Mouse (Mus musculus) kidney, embryonic 15.5 days (tissue): ENCODE results near the gene Rasgef1b. TPM values are rescaled to one million over a fixed set of nuclear protein-coding genes. Genes with fewer than 3 reads are reported as not detected.
A peak's percentile ranks its signal among the peaks of the same experiment; 100 is the strongest.

Experiments
- ATAC-seq: fragments of 200-750 bp; cut with Nextera tagmentation; replicated peaks from 2 replicates; pipeline ENCODE4 v1.8.0; 2017; ENCODE audit warnings: moderate TSS enrichment; ENCODE audit not compliant: low FRiP score
- H3K27ac ChIP-seq: fragments of 300-500 bp; sonication (generic); 2 replicates; pipeline ENCODE4 v1.5.1; 2015; ENCODE audit warnings: mild to moderate bottlenecking, inconsistent platforms
- H3K27me3 ChIP-seq: fragments of 300-500 bp; sonication (generic); 2 replicates; pipeline ENCODE4 v1.6.1; 2015; ENCODE audit warnings: inconsistent platforms
- H3K36me3 ChIP-seq: fragments of 300-500 bp; sonication (generic); 2 replicates; pipeline ENCODE4 v1.6.1; 2015; ENCODE audit warnings: inconsistent platforms
- H3K4me1 ChIP-seq: fragments of 300-500 bp; sonication (generic); 2 replicates; pipeline ENCODE4 v1.6.1; 2015; ENCODE audit warnings: inconsistent platforms
- H3K4me2 ChIP-seq: fragments of 300-500 bp; sonication (generic); 2 replicates; pipeline ENCODE4 v1.6.1; 2015; ENCODE audit warnings: moderate library complexity, mild to moderate bottlenecking, inconsistent platforms
- H3K4me3 ChIP-seq: fragments of 300-500 bp; sonication (generic); replicated peaks from 2 replicates; pipeline ENCODE4 v1.5.1; 2015; ENCODE audit warnings: mild to moderate bottlenecking, inconsistent platforms
- H3K9ac ChIP-seq: fragments of 300-500 bp; sonication (generic); 2 replicates; pipeline ENCODE4 v1.6.1; 2015; ENCODE audit warnings: mild to moderate bottlenecking, inconsistent platforms
- H3K9me3 ChIP-seq: fragments of 300-500 bp; sonication (generic); replicated peaks from 2 replicates; pipeline ENCODE4 v1.6.1; 2016; ENCODE audit warnings: inconsistent platforms
- WGBS: fragments of 180-500 bp; shearing (Covaris S2); methylation state at CpG from one replicate; pipeline ENCODE4 v1.1.7; 2015; ENCODE audit warnings: mixed read lengths; 5-methylcytosine and 5-hydroxymethylcytosine counted together
- polyA plus RNA-seq: library from polyadenylated mRNA; unstranded; fragments of >200 nt; fragmentation: Nextera tagmentation; extraction: Ambion mirVana; gene quantifications from 2 replicates; pipeline ENCODE4 v1.2.1, GENCODE M21; 2015

The Rasgef1b gene
- polyA plus RNA-seq, 1 experiment from 2014 or later = 7.0 TPM

- no peak for ATAC-seq
- 77% methylated on average over 6 of the region's 6 CpGs for WGBS
- Histone ChIP-seq H3K9me3 (no peaks in the 10 kb centered on the region), H3K4me1 (no peaks in the 10 kb centered on the region), H3K36me3 (no peaks in the 10 kb centered on the region), H3K27me3 (no peaks in the 10 kb centered on the region), H3K9ac (no peak overlapping the region), H3K4me2 (no peak overlapping the region), H3K27ac (no peak overlapping the region), H3K4me3 (no peak overlapping the region)
Observed at GRCm38 (mm10) chr5:99562096-99562495, 166.8 kb downstream of the Rasgef1b start.

GRCm38 (mm10) chr5:99559814-99560213 lies 169.1 kb downstream of the Rasgef1b start:
- Histone ChIP-seq H3K27ac (no peak overlapping the region), H3K9ac (no peak overlapping the region), H3K4me1 (no peaks in the 10 kb centered on the region), H3K36me3 (no peaks in the 10 kb centered on the region), H3K9me3 (no peaks in the 10 kb centered on the region), H3K27me3 (no peaks in the 10 kb centered on the region), H3K4me3 (no peak overlapping the region), H3K4me2 (no peak overlapping the region)
- WGBS = 17% methylated on average over 3 of the region's 3 CpGs
- ATAC-seq = no peak

GRCm38 (mm10) chr5:99558231-99558630 lies 170.6 kb downstream of the Rasgef1b start:
- Histone ChIP-seq H3K27ac (no peak overlapping the region), H3K9me3 (no peaks in the 10 kb centered on the region), H3K4me1 (no peaks in the 10 kb centered on the region), H3K36me3 (no peaks in the 10 kb centered on the region), H3K4me3 (no peak overlapping the region), H3K9ac (no peak overlapping the region), H3K4me2 (no peak overlapping the region), H3K27me3 (no peaks in the 10 kb centered on the region)
- 60% methylated on average over 9 of the region's 9 CpGs for WGBS
- ATAC-seq = no peak

- H3K4me1 ChIP-seq = no peaks in the 10 kb centered on the region
- H3K4me3 ChIP-seq = no peak overlapping the region
- H3K36me3 ChIP-seq = no peaks in the 10 kb centered on the region
- no peak overlapping the region for H3K27ac ChIP-seq
- no peaks in the 10 kb centered on the region for H3K27me3 ChIP-seq
- no peaks in the 10 kb centered on the region for H3K9me3 ChIP-seq
- no peak overlapping the region for H3K4me2 ChIP-seq
- WGBS = 19% methylated on average over 7 of the region's 7 CpGs
- H3K9ac ChIP-seq = no peak overlapping the region
- 0 out of 2 replicates have a peak, but pooled peaks have one; percentile 54 for ATAC-seq
Observed at GRCm38 (mm10) chr5:99552645-99553044, 176.2 kb downstream of the Rasgef1b start.

GRCm38 (mm10) chr5:99544664-99545494 lies 184.0 kb downstream of the Rasgef1b start:
- Histone ChIP-seq H3K4me3 (no peak overlapping the region), H3K4me2 (no peak overlapping the region), H3K27ac (no peak overlapping the region), H3K27me3 (0 out of 2 replicates have a peak, but pooled peaks cover 5% of the 10 kb centered on the region), H3K9me3 (no peaks in the 10 kb centered on the region), H3K4me1 (peaks cover 18% of the 10 kb centered on the region), H3K9ac (no peak overlapping the region), H3K36me3 (no peaks in the 10 kb centered on the region)
- WGBS = 78% methylated on average over 6 of the region's 6 CpGs
- ATAC-seq = no peak

- Histone ChIP-seq H3K4me3 (no peak overlapping the region), H3K27me3 (0 out of 2 replicates have a peak, but pooled peaks cover 5% of the 10 kb centered on the region), H3K4me2 (no peak overlapping the region), H3K36me3 (no peaks in the 10 kb centered on the region), H3K9me3 (no peaks in the 10 kb centered on the region), H3K9ac (no peak overlapping the region), H3K27ac (no peak overlapping the region), H3K4me1 (peaks cover 18% of the 10 kb centered on the region)
- 78% methylated on average over 2 of the region's 2 CpGs for WGBS
- ATAC-seq = no peak
Observed at GRCm38 (mm10) chr5:99541999-99542765, 186.7 kb downstream of the Rasgef1b start.

GRCm38 (mm10) chr5:99541321-99541895 lies 187.5 kb downstream of the Rasgef1b start:
- 43% methylated on average over 11 of the region's 11 CpGs for WGBS
- 0 out of 2 replicates have a peak, but pooled peaks cover 5% of the 10 kb centered on the region for H3K27me3 ChIP-seq
- H3K36me3 ChIP-seq = no peaks in the 10 kb centered on the region
- H3K4me2 ChIP-seq = no peak overlapping the region
- H3K4me1 ChIP-seq = peaks cover 18% of the 10 kb centered on the region
- H3K27ac ChIP-seq = no peak overlapping the region
- no peaks in the 10 kb centered on the region for H3K9me3 ChIP-seq
- ATAC-seq = no peak
- H3K4me3 ChIP-seq = no peak overlapping the region
- H3K9ac ChIP-seq = no peak overlapping the region

- H3K9ac ChIP-seq = no peak overlapping the region
- H3K27ac ChIP-seq = no peak overlapping the region
- no peak overlapping the region for H3K4me2 ChIP-seq
- no peaks in the 10 kb centered on the region for H3K9me3 ChIP-seq
- H3K36me3 ChIP-seq = no peaks in the 10 kb centered on the region
- no peak overlapping the region for H3K4me3 ChIP-seq
- no peak for ATAC-seq
- 78% methylated on average over 7 of the region's 7 CpGs for WGBS
- H3K27me3 ChIP-seq = 0 out of 2 replicates have a peak, but pooled peaks cover 3% of the 10 kb centered on the region
- no peaks in the 10 kb centered on the region for H3K4me1 ChIP-seq
Observed at GRCm38 (mm10) chr5:99533416-99533815, 195.4 kb downstream of the Rasgef1b start.

GRCm38 (mm10) chr5:99526797-99527201 lies 202.1 kb downstream of the Rasgef1b start:
- peak; percentile 68; the same call in 1 of the 2 replicates for ATAC-seq
- 57% methylated on average over 7 of the region's 7 CpGs for WGBS
- peak overlapping the region; percentile 57 for H3K27ac ChIP-seq
- H3K4me2 ChIP-seq = no peak overlapping the region
- H3K4me1 ChIP-seq = peaks cover 9% of the 10 kb centered on the region; the same call in 1 of the 2 replicates
- H3K4me3 ChIP-seq = no peak overlapping the region
- no peaks in the 10 kb centered on the region for H3K9me3 ChIP-seq
- no peaks in the 10 kb centered on the region for H3K27me3 ChIP-seq
- no peaks in the 10 kb centered on the region for H3K36me3 ChIP-seq
- no peak overlapping the region for H3K9ac ChIP-seq

- Histone ChIP-seq H3K4me2 (no peak overlapping the region), H3K27ac (no peak overlapping the region), H3K9me3 (no peaks in the 10 kb centered on the region), H3K4me1 (peaks cover 9% of the 10 kb centered on the region; the same call in 1 of the 2 replicates), H3K27me3 (no peaks in the 10 kb centered on the region), H3K36me3 (no peaks in the 10 kb centered on the region), H3K9ac (no peak overlapping the region), H3K4me3 (no peak overlapping the region)
- 65% methylated on average over 4 of the region's 4 CpGs for WGBS
- no peak for ATAC-seq
Observed at GRCm38 (mm10) chr5:99525649-99526048, 203.2 kb downstream of the Rasgef1b start.

GRCm38 (mm10) chr5:99522571-99523269 lies 206.1 kb downstream of the Rasgef1b start:
- Histone ChIP-seq H3K9me3 (no peaks in the 10 kb centered on the region), H3K4me1 (peaks cover 9% of the 10 kb centered on the region; the same call in 1 of the 2 replicates), H3K27ac (no peak overlapping the region), H3K27me3 (no peaks in the 10 kb centered on the region), H3K4me2 (no peak overlapping the region), H3K4me3 (no peak overlapping the region), H3K9ac (no peak overlapping the region), H3K36me3 (no peaks in the 10 kb centered on the region)
- 43% methylated on average over 8 of the region's 8 CpGs for WGBS
- ATAC-seq = no peak; the same call in 1 of the 2 replicates
